Mouse (Mus musculus): ENCODE results near the gene Rarb. TPM values are rescaled to one million over a fixed set of nuclear protein-coding genes. Genes with fewer than 3 reads are reported as not detected.

Gene Rarb
- polyA plus RNA-seq, 1 experiment, result 0.19 TPM

DNA sequence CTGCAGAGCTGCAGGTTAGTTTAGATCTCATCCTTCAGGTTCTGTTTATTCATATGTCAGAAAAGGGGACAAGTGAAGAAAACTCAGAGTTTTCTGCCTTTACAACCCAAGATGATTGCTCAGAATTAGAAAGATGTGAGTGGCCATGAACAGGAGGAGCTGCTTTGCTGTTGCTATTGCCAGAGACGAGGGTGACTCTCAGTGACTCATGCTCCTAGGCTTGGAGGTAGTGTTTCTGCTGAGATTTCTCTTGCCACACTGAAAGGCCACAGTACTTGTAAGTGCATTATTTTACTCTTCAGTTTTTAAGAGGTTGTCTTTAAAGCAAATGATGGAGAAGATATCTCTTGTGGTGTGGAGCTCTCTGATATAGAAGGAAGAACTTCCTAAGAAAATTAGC is 277.3 kb downstream of the Rarb start:
- Histone ChIP-seq H3K36me3 (ENCODE audit: control insufficient read depth, insufficient read depth) (no peaks in the 10 kb centered on the region), H3K4me3 (no peak overlapping the region), H3K27me3 (ENCODE audit: control insufficient read depth, insufficient read depth, insufficient read length) (no peaks in the 10 kb centered on the region), H3K4me2 (ENCODE audit: low read depth) (no peak overlapping the region), H3K79me2 (ENCODE audit: control insufficient read depth, insufficient read depth) (no peaks in the 10 kb centered on the region), H3ac (ENCODE audit: control insufficient read depth, insufficient read length) (no peak overlapping the region)
- TF ChIP-seq POLR2AphosphoS2 (IDR thresholded peaks at IDR 0.05; ENCODE audit: insufficient read length, low read depth), result no peak
- TF ChIP-seq CEBPB (IDR thresholded peaks at IDR 0.05; ENCODE audit: insufficient read depth, poor library complexity, severe bottlenecking), result no peak
- no peak for TF ChIP-seq MYOG (IDR thresholded peaks at IDR 0.05; ENCODE audit: control insufficient read depth in 1 of 3, insufficient read depth in 1 of 3, insufficient read length in 2 of 3, low read depth in 2 of 3)
- no peak for TF ChIP-seq TCF3 (IDR thresholded peaks at IDR 0.05; ENCODE audit: insufficient read length, low read depth)
- TF ChIP-seq TCF12 (IDR thresholded peaks at IDR 0.05; ENCODE audit: insufficient read depth, poor library complexity, severe bottlenecking), result no peak
- no peak for TF ChIP-seq SRF (IDR thresholded peaks at IDR 0.05; ENCODE audit: control insufficient read depth, insufficient read length, low read depth)
- no peak for TF ChIP-seq POLR2A (IDR thresholded peaks at IDR 0.05; ENCODE audit: insufficient read length, low read depth)
- TF ChIP-seq E2F4 (IDR thresholded peaks at IDR 0.05; ENCODE audit: insufficient read depth), result no peak
- no peak for TF ChIP-seq MYOD1 (IDR thresholded peaks at IDR 0.05; ENCODE audit: control insufficient read depth in 1 of 3, insufficient read length in 2 of 3, low read depth in 2 of 3)
- TF ChIP-seq REST (IDR thresholded peaks at IDR 0.05; ENCODE audit: insufficient read depth, insufficient read length), result no peak
- no peak for TF ChIP-seq USF1 (IDR thresholded peaks at IDR 0.05; ENCODE audit: low read depth)
- no peak for TF ChIP-seq MAX (IDR thresholded peaks at IDR 0.05; ENCODE audit: low read depth)

DNA sequence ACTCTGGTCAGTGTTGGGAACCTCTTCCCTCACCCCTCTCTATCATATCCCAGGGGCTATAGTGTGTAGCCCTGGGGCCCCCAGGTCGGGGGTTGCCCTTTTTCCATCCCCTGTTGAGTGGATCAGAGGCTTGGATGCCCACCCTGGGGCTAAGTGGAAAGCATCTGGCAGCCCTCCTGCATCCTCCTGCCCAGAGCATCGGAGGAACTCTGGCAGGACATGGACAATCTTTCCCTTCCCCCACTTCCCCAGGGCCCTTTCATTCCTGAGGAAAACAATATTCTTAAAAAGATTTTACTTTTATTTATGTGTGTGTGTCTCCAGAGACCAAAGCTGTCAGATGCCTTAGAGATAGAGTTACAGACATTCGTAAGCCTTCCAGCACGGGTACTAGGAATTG is 281.5 kb downstream of the Rarb start:
- no peak overlapping the region for H3K4me2 ChIP-seq (ENCODE audit: low read depth)
- no peaks in the 10 kb centered on the region for H3K36me3 ChIP-seq (ENCODE audit: control insufficient read depth, insufficient read depth)
- H3K79me2 ChIP-seq (ENCODE audit: control insufficient read depth, insufficient read depth), result no peaks in the 10 kb centered on the region
- no peaks in the 10 kb centered on the region for H3K27me3 ChIP-seq (ENCODE audit: control insufficient read depth, insufficient read depth, insufficient read length)
- no peak overlapping the region for H3ac ChIP-seq (ENCODE audit: control insufficient read depth, insufficient read length)
- no peak overlapping the region for H3K4me3 ChIP-seq
- no peak for TF ChIP-seq POLR2AphosphoS2 (IDR thresholded peaks at IDR 0.05; ENCODE audit: insufficient read length, low read depth)
- no peak for TF ChIP-seq TCF3 (IDR thresholded peaks at IDR 0.05; ENCODE audit: insufficient read length, low read depth)
- no peak for TF ChIP-seq POLR2A (IDR thresholded peaks at IDR 0.05; ENCODE audit: insufficient read length, low read depth)
- TF ChIP-seq MYOD1 (IDR thresholded peaks at IDR 0.05; ENCODE audit: control insufficient read depth in 1 of 3, insufficient read length in 2 of 3, low read depth in 2 of 3), result no peak
- TF ChIP-seq USF1 (IDR thresholded peaks at IDR 0.05; ENCODE audit: low read depth), result no peak
- no peak for TF ChIP-seq SRF (IDR thresholded peaks at IDR 0.05; ENCODE audit: control insufficient read depth, insufficient read length, low read depth)

DNA sequence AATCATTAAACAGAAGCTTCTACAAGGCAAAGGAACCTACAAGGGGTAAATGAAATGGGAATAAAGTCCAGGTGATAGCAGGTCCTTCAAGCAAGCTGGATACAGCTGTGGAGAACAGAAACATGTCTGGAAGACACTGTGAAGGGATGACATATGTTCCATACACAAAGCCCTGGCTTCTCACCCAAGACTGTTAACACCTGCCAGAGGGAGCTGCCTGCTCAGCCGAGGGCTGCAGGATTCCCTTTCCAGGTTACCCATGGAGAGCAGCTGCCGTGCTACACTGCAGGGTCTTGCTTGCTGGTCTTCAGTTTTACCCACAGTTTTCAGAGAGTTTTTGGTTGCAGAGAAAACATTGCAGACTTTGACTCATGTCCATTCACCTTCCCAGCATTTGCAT is 290.3 kb downstream of the Rarb start:
- TF ChIP-seq MYOG (IDR thresholded peaks at IDR 0.05; ENCODE audit: control insufficient read depth in 1 of 3, insufficient read depth in 1 of 3, insufficient read length in 2 of 3, low read depth in 2 of 3) (no peak), CEBPB (IDR thresholded peaks at IDR 0.05; ENCODE audit: insufficient read depth, poor library complexity, severe bottlenecking) (no peak), MAX (IDR thresholded peaks at IDR 0.05; ENCODE audit: low read depth) (no peak), SRF (IDR thresholded peaks at IDR 0.05; ENCODE audit: control insufficient read depth, insufficient read length, low read depth) (no peak), USF1 (IDR thresholded peaks at IDR 0.05; ENCODE audit: low read depth) (no peak), MYOD1 (IDR thresholded peaks at IDR 0.05; ENCODE audit: control insufficient read depth in 1 of 3, insufficient read length in 2 of 3, low read depth in 2 of 3) (no peak), REST (IDR thresholded peaks at IDR 0.05; ENCODE audit: insufficient read depth, insufficient read length) (no peak), TCF12 (IDR thresholded peaks at IDR 0.05; ENCODE audit: insufficient read depth, poor library complexity, severe bottlenecking) (no peak), E2F4 (IDR thresholded peaks at IDR 0.05; ENCODE audit: insufficient read depth) (no peak), POLR2A (IDR thresholded peaks at IDR 0.05; ENCODE audit: insufficient read length, low read depth) (no peak), POLR2AphosphoS2 (IDR thresholded peaks at IDR 0.05; ENCODE audit: insufficient read length, low read depth) (no peak), TCF3 (IDR thresholded peaks at IDR 0.05; ENCODE audit: insufficient read length, low read depth) (no peak)

DNA sequence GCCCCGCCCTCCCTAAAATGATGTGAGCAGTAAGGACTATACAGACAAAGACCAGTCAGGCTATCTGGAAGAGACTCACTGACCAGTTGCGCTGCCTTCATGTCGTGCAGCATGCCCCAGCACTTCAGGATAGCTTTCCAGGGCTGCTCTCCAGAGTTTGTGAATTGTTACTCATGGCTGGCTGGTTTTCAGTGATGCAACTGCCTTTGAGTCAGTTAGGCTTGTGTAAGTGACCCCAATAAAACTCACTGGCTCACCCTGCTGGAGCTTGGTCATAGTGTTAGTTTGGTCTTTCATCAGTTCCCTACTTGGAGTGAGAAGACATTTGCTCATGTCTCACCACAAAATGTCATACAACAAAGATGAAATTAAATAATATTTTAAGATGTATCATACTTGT is 292.8 kb downstream of the Rarb start:
- Histone ChIP-seq H3ac (ENCODE audit: control insufficient read depth, insufficient read length) (no peak overlapping the region), H3K27me3 (ENCODE audit: control insufficient read depth, insufficient read depth, insufficient read length) (no peaks in the 10 kb centered on the region), H3K36me3 (ENCODE audit: control insufficient read depth, insufficient read depth) (no peaks in the 10 kb centered on the region), H3K4me3 (no peak overlapping the region), H3K4me2 (ENCODE audit: low read depth) (no peak overlapping the region), H3K79me2 (ENCODE audit: control insufficient read depth, insufficient read depth) (no peaks in the 10 kb centered on the region)
- TF ChIP-seq REST (IDR thresholded peaks at IDR 0.05; ENCODE audit: insufficient read depth, insufficient read length) (no peak), SRF (IDR thresholded peaks at IDR 0.05; ENCODE audit: control insufficient read depth, insufficient read length, low read depth) (no peak), MYOD1 (IDR thresholded peaks at IDR 0.05; ENCODE audit: control insufficient read depth in 1 of 3, insufficient read length in 2 of 3, low read depth in 2 of 3) (no peak)

More for the DNA sequence above, 290.3 kb downstream of the Rarb start:
- Histone ChIP-seq H3K79me2 (ENCODE audit: control insufficient read depth, insufficient read depth) (no peaks in the 10 kb centered on the region), H3ac (ENCODE audit: control insufficient read depth, insufficient read length) (no peak overlapping the region), H3K4me2 (ENCODE audit: low read depth) (no peak overlapping the region), H3K36me3 (ENCODE audit: control insufficient read depth, insufficient read depth) (no peaks in the 10 kb centered on the region), H3K4me3 (no peak overlapping the region), H3K27me3 (ENCODE audit: control insufficient read depth, insufficient read depth, insufficient read length) (no peaks in the 10 kb centered on the region)

DNA sequence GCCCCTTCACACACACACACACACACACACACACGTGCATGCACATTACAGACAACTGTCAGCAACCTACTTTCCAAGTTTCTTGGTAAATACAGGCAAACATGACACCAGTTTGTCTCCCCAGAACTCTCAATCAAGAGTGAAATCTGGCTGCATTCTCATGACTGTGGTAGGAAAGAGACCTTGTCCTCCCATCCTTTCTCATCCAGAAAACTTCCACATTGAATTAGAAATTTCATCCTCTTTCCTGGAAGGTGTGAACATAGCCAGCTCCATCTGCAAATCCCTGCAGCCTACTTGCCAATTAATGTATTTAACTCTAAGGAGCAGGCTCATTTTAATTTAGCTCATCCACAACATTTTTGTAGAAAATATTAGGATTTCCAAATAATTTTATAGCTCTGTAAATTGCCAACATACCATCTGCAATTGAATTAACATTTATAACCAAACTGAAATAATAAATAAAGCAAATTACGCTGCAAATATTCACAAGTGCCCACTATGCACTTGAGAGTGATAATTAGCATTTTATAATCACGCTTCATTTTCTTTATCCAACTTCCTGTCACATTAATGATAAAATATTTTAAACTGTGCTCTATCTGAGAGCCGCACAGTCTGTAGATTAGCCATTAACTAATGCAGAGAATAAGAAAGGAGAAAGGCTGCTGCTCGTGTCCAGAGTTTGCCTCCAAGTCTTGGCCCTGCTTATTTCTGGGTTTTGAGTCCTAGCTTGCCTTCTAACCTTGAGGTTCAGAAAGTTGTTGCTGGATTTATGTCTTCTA is 293.6 kb downstream of the Rarb start:
- no peak overlapping the region for H3K4me3 ChIP-seq
- H3K27me3 ChIP-seq (ENCODE audit: control insufficient read depth, insufficient read depth, insufficient read length), result no peaks in the 10 kb centered on the region
- no peak overlapping the region for H3K4me2 ChIP-seq (ENCODE audit: low read depth)
- no peak for TF ChIP-seq USF1 (IDR thresholded peaks at IDR 0.05; ENCODE audit: low read depth)
- no peak for TF ChIP-seq POLR2AphosphoS2 (IDR thresholded peaks at IDR 0.05; ENCODE audit: insufficient read length, low read depth)
- no peak for TF ChIP-seq CEBPB (IDR thresholded peaks at IDR 0.05; ENCODE audit: insufficient read depth, poor library complexity, severe bottlenecking)
- no peak for TF ChIP-seq POLR2A (IDR thresholded peaks at IDR 0.05; ENCODE audit: insufficient read length, low read depth)
- TF ChIP-seq SRF (IDR thresholded peaks at IDR 0.05; ENCODE audit: control insufficient read depth, insufficient read length, low read depth), result no peak
- TF ChIP-seq MYOD1 (IDR thresholded peaks at IDR 0.05; ENCODE audit: control insufficient read depth in 1 of 3, insufficient read length in 2 of 3, low read depth in 2 of 3), result no peak
- TF ChIP-seq E2F4 (IDR thresholded peaks at IDR 0.05; ENCODE audit: insufficient read depth), result no peak
- no peak for TF ChIP-seq REST (IDR thresholded peaks at IDR 0.05; ENCODE audit: insufficient read depth, insufficient read length)
- no peak for TF ChIP-seq TCF12 (IDR thresholded peaks at IDR 0.05; ENCODE audit: insufficient read depth, poor library complexity, severe bottlenecking)
- TF ChIP-seq TCF3 (IDR thresholded peaks at IDR 0.05; ENCODE audit: insufficient read length, low read depth), result no peak
- TF ChIP-seq MAX (IDR thresholded peaks at IDR 0.05; ENCODE audit: low read depth), result no peak
- no peak for TF ChIP-seq MYOG (IDR thresholded peaks at IDR 0.05; ENCODE audit: control insufficient read depth in 1 of 3, insufficient read depth in 1 of 3, insufficient read length in 2 of 3, low read depth in 2 of 3)
- no peaks in the 10 kb centered on the region for H3K79me2 ChIP-seq (ENCODE audit: control insufficient read depth, insufficient read depth)
- H3K36me3 ChIP-seq (ENCODE audit: control insufficient read depth, insufficient read depth), result no peaks in the 10 kb centered on the region
- H3ac ChIP-seq (ENCODE audit: control insufficient read depth, insufficient read length), result no peak overlapping the region
